15 mouse cellular contexts compared by ENCODE assay signal in genomic region chr16:92708718-92709117, GRCm38 (mm10).
DNase-seq lines count a peak whose midpoint lies in the region; ATAC-seq and TF ChIP-seq lines count a peak whose summit lies in the region.
"Had no signal": no experiment of that assay in that cellular context is flagged by ENCODE, and none has a peak within 500 bp of the region (broad histone marks: within the 10 kb centered on the region; RNA-seq: fewer than 3 reads in every experiment).

No protein-coding gene starts in this region.

- POLR2A ChIA-PET in Patski (lab: Charles Lee): interaction anchor here (1.6 kb wide), 1 partner anchor 11 kb away, joined by 5 read pairs; no protein-coding TSS in a partner anchor

- DNase-seq in forebrain, postnatal 0 days: no peak
- DNase-seq in 416B (ENCODE audit: low read depth) (peak; percentile 54), Patski (ENCODE audit: low read depth, low spot score) (no peak)
- peak; percentile 28 for DNase-seq in liver, embryonic 13.5 days
- no peak for DNase-seq in adrenal gland, postnatal 4 days (ENCODE audit: low spot score in 2 of 2)
- no peak for DNase-seq in adrenal gland, adult (ENCODE audit: inconsistent age in 2 of 2, low spot score in 1 of 2)
- DNase-seq in neural tube, embryonic 10.5 days (ENCODE audit: extremely low spot score, low spot score): no peak
- DNase-seq: cerebellum, postnatal 10 days; heart, adult 2 months; kidney, adult 18-20 months; lung, postnatal 14 days had no signal

- no peaks in the 10 kb centered on the region for H3K9me3 ChIP-seq in forebrain, postnatal 0 days (ENCODE audit: low read length)
- no peaks in the 10 kb centered on the region for H3K9me3 ChIP-seq in forebrain, embryonic 12.5 days
- no peaks in the 10 kb centered on the region for H3K9me3 ChIP-seq in liver, embryonic 13.5 days (replicated peaks)
- H3K9me3 ChIP-seq: stomach, embryonic 15.5 days had no signal

- H3K4me2 ChIP-seq in forebrain, postnatal 0 days (ENCODE audit: low read depth): no peak overlapping the region
- no peak overlapping the region for H3K4me2 ChIP-seq in forebrain, embryonic 12.5 days
- H3K4me2 ChIP-seq in liver, embryonic 13.5 days: no peak overlapping the region
- H3K4me2 ChIP-seq: stomach, embryonic 15.5 days had no signal

- 70% methylated on average over 4 of the region's 4 CpGs for WGBS in forebrain, postnatal 0 days
- 70% methylated on average over 4 of the region's 4 CpGs for WGBS in forebrain, embryonic 12.5 days
- 31% methylated on average over 4 of the region's 4 CpGs for WGBS in liver, embryonic 13.5 days (ENCODE audit: insufficient replicate concordance)

- H3K4me1 ChIP-seq in forebrain, postnatal 0 days (ENCODE audit: insufficient read depth): no peaks in the 10 kb centered on the region
- H3K4me1 ChIP-seq in forebrain, embryonic 12.5 days: no peaks in the 10 kb centered on the region
- peaks cover 79% of the 10 kb centered on the region for H3K4me1 ChIP-seq in liver, embryonic 13.5 days (replicated peaks)

- no peak for ATAC-seq in forebrain, postnatal 0 days
- no peak for ATAC-seq in forebrain, embryonic 12.5 days (ENCODE audit: low FRiP score)
- ATAC-seq in Patski: no peak
- ATAC-seq in liver, embryonic 13.5 days (ENCODE audit: low read depth): peak; percentile 34
- ATAC-seq: activated CD4-positive, CD25-positive, alpha-beta regulatory T cell, adult 4 months; forebrain, embryonic 16.5 days had no signal

- no peak overlapping the region for H3K4me3 ChIP-seq in forebrain, postnatal 0 days (ENCODE audit: low read depth, low read length)
- H3K4me3 ChIP-seq in forebrain, embryonic 12.5 days (replicated peaks): no peak overlapping the region
- H3K4me3 ChIP-seq in liver, embryonic 13.5 days (replicated peaks): no peak overlapping the region
- H3K4me3 ChIP-seq: heart, adult 2 months; stomach, embryonic 15.5 days had no signal

- no peaks in the 10 kb centered on the region for H3K36me3 ChIP-seq in forebrain, postnatal 0 days (ENCODE audit: insufficient read depth)
- H3K36me3 ChIP-seq in forebrain, embryonic 12.5 days (replicated peaks): no peaks in the 10 kb centered on the region
- no peaks in the 10 kb centered on the region for H3K36me3 ChIP-seq in liver, embryonic 13.5 days
- H3K36me3 ChIP-seq: stomach, embryonic 15.5 days had no signal

- H3K9ac ChIP-seq in forebrain, postnatal 0 days: no peak overlapping the region
- no peak overlapping the region for H3K9ac ChIP-seq in forebrain, embryonic 12.5 days
- H3K9ac ChIP-seq in liver, embryonic 13.5 days: no peak overlapping the region
- H3K9ac ChIP-seq: stomach, embryonic 15.5 days had no signal

- no peak overlapping the region for H3K27ac ChIP-seq in forebrain, postnatal 0 days (ENCODE audit: low read depth, low read length)
- no peak overlapping the region for H3K27ac ChIP-seq in forebrain, embryonic 12.5 days
- no peak overlapping the region; the same call in 1 of the 2 replicates for H3K27ac ChIP-seq in liver, embryonic 13.5 days
- H3K27ac ChIP-seq: heart, adult 2 months; stomach, embryonic 15.5 days had no signal

- CTCF ChIA-PET in Patski (lab: Charles Lee): no interaction called here

- no peaks in the 10 kb centered on the region for H3K27me3 ChIP-seq in forebrain, postnatal 0 days (ENCODE audit: insufficient read depth, low read length)
- H3K27me3 ChIP-seq in forebrain, embryonic 12.5 days: peaks cover 7% of the 10 kb centered on the region
- H3K27me3 ChIP-seq in Patski: no peaks in the 10 kb centered on the region
- H3K27me3 ChIP-seq in liver, embryonic 13.5 days: no peaks in the 10 kb centered on the region
- H3K27me3 ChIP-seq: stomach, embryonic 15.5 days had no signal

- in situ Hi-C loops in Patski (cut with MboI; ENCODE audit: low pct_unique_long_range_greater_than_20kb): no loop called here

- peak; percentile 23; the same call in 1 of the 2 replicates for TF ChIP-seq CTCF in forebrain, postnatal 0 days (IDR thresholded peaks at IDR 0.05; ENCODE audit: low read depth)
- peak; percentile 50 for TF ChIP-seq CTCF in Patski (IDR thresholded peaks at IDR 0.05)

Comparison
In these comparisons a context has a peak if more than half of its experiments do, and no peak if none do; other contexts are left out.
1. DNase-seq: peak in 416B (single experiment) and liver, embryonic 13.5 days (single experiment); none in forebrain, postnatal 0 days (single experiment), Patski (single experiment), adrenal gland, postnatal 4 days (0 of 2), adrenal gland, adult (0 of 2) and neural tube, embryonic 10.5 days (single experiment).